Mouse (Mus musculus) urinary bladder, postnatal 14 days (tissue): ENCODE measurements around the gene Sema4b.
A peak's percentile ranks its signal among the peaks of the same experiment; 100 is the strongest.

ENCODE experiments used
- DNase-seq: peaks from one replicate; pipeline ENCODE4 v3.0.0; 2021; ENCODE audit warnings: low spot score

The Sema4b gene

DNA sequence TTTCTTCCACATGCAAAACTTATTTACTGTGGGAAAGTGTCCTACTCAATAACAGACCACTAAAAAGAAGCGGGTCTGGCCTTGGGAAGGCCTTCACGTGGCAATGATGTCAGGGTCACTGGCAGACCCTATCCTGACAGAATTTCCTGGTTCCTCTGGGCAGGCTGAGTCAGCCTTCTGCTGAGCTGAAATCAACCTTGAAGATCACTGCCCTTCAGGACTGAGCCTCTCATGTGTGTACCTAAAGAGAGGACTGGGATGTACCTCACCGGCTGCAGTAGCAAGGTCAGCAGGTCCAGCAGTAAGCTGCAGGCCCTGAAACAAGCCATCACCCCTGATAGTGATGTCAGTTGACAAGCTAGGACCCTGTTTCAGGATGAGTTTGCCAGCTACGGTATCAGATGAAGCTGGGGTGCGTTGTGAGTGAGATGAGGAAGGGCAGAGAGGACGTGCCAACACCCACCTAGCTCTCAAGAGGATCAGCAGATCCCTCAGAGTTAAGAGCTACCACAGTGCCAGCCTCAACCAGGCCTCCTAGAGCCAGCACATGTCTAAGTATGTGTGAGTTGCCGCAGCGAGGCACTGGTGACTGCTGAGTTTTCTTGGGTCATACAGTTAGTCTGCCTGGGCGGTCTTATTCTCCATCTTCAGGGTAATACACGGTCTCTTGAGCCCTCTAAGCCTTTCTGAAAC, 8.5 kb upstream of the Sema4b start:
- DNase-seq, result no peak

DNA sequence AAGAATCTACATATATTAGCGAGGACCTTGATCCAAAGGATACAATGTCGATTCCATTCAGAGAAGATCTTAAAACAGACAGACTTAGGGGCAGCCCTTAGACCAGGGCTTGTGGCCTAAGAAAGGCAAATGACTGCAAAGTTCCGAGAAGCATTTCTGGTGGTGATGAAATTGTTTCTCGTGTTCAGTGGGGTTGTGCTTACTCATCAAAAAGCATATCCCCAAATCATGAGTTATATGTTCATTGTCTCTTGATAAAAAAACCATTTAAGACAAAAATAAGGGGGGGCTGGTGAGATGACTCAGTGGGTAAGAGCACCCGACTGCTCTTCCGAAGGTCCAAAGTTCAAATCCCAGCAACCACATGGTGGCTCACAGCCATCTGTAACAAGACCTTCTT, 7.3 kb upstream of the Sema4b start:
- no peak for DNase-seq

DNA sequence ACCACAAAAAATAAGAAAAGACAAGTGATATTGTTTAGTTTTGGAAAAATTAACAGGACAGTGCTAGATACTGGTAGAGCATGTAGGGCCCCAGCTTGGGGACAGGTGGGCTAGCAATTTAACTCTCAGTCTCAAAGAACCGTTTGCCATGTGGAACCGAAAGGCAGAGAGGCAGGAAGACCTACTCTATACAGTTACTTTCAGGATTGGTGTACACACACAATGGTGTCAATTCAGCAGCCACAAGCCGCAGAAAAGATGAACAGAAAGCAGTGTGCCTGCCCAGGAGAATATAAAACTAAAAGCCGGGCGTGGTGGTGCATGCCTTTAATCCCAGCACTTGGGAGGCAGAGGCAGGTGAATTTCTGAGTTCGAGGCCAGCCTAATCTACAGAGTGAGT, 6.9 kb upstream of the Sema4b start:
- DNase-seq, result no peak

DNA sequence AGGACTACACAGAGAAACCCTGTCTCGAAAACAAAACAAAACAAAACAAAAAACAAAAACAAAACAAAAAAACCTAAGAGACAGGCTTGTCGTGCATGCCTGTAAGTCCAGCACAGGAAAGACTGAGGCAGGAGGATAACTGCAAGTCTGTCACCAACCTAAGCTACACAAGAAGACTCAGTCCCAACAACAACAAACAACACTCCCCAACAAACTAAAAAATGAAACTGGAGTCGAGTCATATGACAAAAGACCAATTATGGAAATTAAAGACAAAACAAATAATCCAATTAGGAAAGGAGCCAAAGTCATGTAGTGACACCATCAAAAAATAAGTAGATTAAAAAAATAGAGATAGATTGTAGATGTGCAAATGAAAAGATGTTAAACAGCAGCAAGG, 6.4 kb upstream of the Sema4b start:
- DNase-seq, result no peak

DNA sequence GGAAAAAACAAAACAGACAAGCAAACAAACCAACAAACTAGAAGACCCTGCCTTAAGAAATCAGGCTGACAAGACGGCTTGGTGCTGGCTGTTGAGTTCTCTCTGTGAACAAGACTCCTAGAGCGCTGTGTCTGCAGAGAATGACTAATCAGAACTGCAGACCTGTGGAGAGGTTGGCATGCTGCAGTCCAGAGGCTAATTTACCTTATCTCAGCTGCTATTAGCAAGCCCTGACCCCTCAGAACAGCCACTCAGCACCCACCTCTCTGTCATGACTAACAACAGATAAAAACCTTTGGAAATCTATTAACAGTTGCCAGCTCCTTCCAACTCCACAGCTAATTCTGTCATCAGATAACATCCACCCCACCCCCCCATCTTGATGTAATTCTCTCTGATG, 5.6 kb upstream of the Sema4b start:
- DNase-seq, result no peak

DNA sequence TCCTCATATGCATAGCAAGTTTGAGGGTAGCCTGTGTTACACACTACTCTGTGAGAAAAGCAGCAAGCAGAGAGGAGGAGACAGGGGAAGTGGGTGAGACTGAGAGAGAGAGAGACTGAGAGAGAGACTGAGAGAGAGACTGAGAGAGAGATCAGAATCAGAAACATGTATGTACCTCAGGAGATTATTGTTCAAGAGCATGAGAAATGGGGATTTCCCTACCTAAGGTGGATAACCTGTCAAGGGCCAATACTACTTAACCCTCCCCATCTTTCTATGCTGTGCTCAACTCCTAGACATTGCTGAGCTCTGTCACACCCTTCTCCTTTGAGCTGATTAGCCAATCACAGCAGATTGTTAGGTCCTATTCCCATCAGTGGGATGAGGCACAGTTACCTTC, 4.5 kb upstream of the Sema4b start:
- no peak for DNase-seq

DNA sequence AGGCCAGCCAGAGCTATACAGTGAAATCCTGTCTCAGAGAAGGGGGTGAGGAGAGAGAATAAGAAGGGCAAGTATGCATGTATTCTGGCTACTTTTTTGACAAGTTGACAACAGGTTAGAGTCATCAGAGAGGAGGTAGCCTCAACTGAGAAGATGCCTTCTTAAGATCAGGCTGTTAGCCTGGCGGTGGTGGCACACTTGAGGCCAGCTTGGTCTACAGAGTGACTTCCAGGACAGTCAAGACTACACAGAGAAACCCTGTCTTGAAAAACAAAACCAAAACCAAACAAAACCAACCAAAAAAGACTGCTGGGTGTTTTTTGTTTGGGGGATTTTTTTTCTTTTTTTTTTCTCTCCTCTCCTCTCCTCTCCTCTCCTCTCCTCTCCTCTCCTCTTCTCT, 3.2 kb upstream of the Sema4b start:
- DNase-seq, result no peak

DNA sequence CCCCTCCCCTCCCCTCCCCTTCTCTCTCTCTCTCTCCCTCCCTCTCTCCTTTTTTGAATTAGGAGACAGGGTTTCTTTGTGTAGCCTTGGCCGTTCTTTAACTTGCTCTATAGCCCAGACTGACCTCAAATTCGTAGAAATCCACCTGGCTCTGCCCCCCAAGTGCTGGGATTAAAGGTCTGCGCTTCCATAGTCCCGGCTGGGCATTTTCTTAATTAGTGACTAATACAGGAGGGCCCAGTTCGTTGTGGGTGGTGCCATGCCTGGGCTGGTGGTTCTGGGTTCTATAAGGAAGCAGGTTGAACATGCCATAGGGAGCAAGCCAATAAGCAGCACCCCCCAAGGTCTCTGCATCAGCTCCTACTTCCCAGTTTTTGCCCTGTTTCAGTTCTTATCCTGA, 2.7 kb upstream of the Sema4b start:
- DNase-seq, result no peak

DNA sequence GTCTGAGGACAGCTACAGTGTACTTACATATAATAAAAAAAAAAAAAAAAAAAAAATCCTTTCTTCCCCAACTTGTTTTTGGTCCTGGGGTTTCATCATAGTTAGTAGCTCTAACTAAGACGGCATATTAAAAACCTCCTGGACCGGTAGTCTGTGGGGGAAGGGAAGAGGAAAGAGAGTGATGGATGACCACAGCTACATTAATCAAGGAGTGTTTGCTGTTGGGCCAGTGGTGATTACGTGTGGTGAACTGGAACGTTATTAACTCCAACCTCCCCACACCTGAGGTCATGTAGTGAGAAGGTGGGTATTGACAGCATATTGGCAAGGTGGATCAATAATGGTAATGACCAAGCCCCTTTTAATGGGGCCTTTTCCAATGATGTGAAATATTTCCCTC, 2.1 kb upstream of the Sema4b start:
- no peak for DNase-seq

DNA sequence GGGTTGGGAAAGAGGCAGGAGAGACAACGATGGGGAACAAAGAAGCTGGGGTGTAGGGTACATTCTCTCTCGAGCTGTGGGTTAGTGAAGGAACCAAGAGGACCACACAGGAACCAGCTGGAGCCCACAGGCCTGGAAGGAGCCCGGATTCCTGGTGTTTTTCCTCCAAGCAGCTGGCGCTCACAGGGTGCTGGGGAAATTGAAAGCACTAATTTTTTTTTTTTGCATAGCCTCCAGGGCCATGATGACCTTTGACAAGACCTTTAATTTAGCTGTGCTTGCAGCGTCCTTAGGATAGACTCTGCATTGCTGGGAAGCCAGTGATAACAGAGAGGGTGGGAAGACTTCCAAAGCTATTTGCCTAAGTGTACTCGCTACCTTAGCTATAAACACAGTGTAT, 1.7 kb upstream of the Sema4b start:
- DNase-seq, result no peak

DNA sequence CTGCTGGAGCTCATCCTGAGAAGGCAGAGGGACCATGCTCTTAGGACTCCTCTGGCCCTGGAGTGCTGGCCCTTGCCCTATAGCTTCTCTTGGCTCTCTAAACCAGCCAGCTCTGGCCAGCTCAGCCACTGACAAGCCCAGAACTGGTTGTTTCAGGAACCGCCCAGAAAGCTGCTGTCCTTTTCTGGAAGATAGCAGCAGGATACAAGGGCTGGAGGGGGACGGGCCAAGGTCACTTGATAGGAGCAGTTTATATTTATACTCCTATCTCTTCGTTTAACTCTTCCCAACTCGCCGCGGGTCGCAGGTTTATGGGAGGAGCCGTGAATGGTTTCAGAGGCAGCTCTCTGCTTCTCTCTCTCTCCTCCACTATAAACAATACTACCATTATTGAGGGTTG, 620 bp upstream of the Sema4b start:
- peak; percentile 67 for DNase-seq

DNA sequence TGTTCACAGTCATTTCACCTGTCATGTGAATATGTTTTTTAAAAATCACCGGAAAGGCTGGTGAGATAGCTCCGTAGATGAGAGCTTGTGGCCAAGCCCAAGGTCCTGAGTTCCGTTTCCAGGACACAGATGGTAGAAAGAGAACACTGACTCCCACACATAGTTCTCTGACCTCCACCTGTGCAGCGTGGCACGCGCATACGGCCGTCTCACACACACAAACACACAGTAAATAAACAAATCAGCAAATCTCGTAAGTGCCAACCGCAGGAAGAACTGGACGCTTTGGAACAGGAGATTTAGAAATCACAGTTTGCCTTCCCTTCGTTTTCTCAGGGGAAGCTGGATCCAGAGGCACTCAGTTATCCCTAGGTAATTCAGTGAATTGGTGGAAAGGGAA, 860 bp downstream of the Sema4b start:
- DNase-seq, result no peak

DNA sequence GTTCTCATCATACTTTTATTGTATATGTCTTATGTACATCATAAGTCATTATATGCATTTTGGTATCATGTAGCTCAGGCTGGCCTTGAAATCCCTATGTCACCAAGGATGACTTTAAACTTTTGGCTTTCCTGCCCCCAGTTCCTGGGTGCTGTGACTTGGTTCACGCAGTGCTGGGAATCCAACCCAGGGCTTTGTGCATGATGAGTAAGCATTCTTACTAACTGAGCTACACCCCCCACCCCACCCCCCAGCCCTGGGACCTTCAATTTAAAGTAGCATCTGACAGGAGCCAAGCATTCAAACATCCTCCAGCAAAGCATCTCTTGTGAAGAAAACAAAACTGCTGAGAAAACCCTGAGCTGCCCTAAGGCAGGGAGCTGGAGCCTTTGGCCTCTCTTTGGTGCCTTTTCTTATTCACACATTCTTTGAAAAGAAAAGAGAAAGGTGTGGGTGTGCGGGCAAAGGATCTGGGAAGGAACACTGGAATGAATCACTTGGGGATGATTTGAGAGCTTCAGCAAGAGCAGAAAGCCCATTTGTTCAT, 2.0 kb downstream of the Sema4b start:
- DNase-seq, result no peak

DNA sequence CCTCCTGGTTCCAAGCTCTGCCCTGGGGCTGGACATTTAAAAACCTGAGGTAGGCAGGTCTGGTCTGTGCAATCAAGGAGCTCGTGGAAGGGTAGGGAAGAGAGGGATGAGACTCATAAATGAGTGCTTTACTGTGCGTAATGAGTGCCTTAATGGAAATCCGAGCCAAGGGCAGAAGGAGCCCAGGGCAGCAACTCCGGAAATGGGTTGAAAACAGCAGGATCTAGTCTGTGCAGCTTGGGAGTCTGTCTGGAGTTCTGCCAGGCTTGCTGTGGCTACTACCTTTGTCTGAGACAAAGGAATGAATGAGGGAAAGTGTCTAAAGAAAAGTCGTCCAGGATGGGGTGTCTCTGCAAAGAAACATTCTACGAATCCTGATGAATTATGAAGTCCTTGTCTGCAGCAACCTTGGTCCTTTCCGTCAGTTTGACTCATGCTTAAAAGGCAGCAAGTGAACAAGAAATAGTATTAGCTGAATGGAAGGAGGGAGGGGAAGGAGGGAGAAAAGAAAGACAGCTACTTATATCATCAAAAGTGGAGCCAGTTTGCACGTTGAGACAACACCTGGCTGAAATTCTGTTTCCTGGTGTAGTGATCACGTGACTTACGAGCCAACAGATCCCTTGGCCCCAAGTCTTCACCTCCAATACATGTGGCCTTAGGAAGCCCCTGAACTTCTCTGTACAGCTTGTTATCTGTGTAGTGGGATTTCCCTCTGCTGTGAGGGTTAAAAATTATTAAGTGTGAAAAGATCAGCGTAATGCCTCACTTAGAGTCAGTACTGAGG, 2.7 kb downstream of the Sema4b start:
- no peak for DNase-seq

DNA sequence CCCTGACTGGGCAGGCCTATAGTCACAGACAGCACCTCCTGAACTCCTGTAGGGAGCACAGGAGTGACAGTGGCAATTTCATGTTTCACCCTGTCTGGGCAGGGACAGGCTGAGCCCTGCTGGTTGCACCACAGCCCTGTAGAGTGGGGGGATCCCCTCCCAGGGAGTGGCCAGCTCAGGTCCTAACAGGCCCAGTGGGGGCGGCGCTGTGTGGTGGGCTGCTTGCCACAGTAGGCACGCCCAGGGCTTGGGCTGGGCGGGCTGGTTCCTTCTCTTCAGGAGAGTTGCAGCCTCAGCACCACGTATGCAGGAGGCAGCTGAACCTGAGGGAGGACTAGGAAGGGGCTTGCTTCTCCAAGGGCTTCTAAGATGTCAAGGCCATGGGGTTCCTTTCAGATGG, 4.8 kb downstream of the Sema4b start:
- DNase-seq, result peak; percentile 93

DNA sequence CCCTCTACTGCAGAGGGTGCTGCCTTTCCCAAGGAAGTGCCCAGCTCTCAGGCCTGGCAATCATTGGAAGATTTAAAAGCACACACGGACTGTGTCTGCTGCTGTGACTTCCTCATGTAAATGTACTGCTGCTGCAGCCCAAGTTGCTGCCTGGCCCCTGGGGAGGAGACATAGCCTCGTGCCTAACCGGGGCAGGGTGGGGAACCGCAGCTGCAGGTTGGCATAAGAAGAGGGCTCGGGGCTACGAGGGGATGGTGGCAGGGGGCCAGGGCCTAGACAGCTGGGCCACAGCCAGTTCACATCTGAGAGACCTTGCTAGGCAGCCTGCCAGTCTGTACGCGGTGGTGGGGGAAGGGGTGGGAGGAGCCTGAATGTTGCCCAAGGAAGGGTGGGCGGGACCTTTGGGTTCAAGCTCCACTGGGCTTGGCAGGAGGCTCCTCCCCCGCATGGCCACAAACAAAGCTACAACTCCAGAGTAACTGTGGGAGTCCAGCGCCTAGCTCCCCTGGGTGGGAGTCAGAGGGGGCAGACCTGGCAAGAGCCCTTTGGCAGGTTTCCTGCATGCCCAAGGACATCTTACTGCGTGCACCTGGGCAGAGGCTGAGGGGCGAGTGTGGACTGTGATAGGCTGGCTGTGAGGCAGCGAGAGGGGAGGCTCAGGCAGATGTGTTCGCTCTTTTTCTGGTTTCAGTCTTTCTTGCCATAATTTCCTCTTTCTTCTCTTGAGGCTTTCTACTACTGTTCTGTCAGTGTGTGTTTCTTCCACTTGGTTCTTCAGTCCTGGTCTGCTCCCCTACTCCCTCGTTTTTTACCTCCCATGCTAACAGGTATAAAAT, 5.8 kb downstream of the Sema4b start:
- DNase-seq, result peak; percentile 92

DNA sequence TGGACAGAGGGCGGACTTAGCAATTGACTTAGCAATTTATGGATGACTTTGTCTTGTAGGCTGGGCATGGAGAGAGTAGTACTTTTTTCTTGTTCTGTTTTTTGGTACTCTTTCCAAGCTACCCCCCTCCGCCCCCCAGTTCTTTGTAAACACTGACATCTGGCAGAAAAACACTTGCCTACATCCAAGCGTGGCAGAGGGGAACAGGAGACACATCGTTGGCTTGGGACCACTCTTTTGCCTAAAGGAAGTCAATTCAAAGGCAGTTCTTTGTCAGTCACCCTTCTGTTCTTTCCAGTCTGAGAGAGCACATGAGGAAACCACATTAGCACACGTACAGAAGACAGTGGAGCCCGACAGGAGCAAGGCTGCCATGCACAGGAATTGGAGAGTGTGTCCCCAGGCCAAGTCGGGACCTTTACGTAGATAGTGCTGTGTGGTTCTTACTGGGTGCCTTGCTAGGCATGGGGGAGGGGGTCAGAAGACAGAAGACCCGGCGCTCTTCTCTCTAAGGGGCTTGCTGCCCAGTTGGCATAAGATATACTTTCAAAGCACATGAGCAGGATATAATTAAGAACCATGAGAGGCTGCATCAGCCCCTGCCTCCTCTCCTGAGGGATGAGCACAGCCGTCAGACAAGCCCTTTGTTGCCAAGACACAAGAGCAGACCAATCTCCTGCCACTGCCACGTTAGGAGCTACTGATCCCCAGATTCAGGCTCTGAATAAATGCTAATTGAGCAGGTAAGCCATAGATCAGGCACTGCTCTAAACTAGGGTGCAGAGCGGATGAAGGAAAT, 7.5 kb downstream of the Sema4b start:
- DNase-seq, result no peak

DNA sequence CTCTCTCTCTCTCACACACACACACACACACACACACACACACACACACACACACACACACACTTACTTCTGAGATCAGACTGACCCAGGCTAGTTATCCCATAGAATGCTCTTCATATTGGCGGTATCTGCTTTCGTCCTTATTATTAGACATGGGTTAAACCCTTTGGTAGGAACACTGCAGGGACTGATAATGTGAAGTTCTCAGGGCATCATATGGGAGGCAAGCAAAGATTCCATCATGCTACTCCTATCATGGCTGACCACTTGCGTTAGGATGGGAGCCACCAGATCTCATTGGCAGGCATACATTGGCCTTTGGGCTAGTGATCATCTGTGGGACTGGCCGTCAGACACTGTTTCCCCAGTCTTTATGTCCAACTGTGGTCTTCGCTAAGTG, 8.5 kb downstream of the Sema4b start:
- no peak for DNase-seq

DNA sequence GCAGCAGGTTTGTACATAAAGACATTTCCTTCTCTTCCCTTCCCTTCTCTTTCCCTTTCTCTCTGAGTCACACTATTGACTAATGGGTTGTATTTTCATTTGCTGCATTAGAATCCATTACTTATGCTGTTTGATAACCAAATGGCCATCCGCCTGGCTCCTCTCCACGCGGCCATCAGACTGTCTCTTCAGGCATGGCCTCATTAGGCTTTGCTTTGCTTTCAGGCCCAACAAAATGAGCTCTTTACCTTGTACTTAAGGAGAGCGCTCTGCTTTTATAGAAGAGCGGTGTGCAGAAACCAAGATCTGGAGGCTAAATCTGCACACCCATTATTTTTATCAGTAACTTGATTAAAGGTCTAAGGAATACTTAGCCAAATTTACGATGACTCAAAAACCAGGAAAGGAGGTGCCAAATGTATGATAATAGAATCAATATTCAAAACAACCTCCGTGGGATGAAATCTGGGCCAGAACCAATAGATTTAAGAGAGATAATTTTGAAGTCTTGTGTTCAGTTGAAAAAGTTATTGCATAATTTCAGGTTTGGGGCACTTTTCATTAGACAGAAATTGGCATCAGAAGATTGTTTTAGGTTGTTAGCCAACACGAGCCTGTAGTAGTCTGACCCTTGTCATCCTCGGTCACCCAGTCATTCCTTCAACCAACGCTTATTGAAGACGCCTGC, 9.1 kb downstream of the Sema4b start:
- no peak for DNase-seq

DNA sequence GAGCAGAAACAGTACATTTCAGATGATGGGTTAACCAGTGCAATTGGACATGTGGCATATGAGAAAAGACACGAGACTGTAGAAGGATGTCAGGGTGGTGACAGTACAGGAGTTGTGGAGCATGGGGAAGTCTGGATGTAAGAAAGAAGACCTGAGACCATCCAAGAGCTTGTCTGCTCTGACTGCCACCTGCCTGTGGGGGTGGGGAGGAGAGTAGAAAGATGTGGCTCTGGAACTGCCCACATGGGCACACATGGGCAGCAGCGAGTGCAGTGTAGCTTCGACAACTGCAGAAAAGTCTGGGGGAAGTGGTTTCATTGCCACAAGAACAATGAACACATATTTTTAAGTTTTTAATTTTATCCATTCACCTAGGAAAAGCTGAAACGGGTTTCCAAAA, 10.7 kb downstream of the Sema4b start:
- no peak for DNase-seq
